Mouse (Mus musculus) left cerebral cortex, adult 11 months (tissue): ENCODE results near the gene Insl3.

Experiments
- DNase-seq: peaks from one replicate; pipeline ENCODE4 v3.0.0; 2022; ENCODE audit warnings: low spot score

The Insl3 gene

GRCm38 (mm10) chr8:71689028-71689427 is at the start of gene Insl3:
Insl3 (plus strand) TSS chr8:71689214.
- DNase-seq: no peak

GRCm38 (mm10) chr8:71639318-71639717 is 49.7 kb upstream of the Insl3 start:
- no peak for DNase-seq

GRCm38 (mm10) chr8:71645510-71645909 is 43.5 kb upstream of the Insl3 start:
- no peak for DNase-seq

GRCm38 (mm10) chr8:71654600-71654999 is 34.4 kb upstream of the Insl3 start:
- DNase-seq: no peak

- DNase-seq: no peak
These were observed 31.2 kb upstream of the Insl3 start for GRCm38 (mm10) chr8:71657816-71658215.

- DNase-seq: no peak
These were observed 30.4 kb upstream of the Insl3 start for GRCm38 (mm10) chr8:71658515-71659049.

- DNase-seq: no peak
These were observed 29.3 kb upstream of the Insl3 start for GRCm38 (mm10) chr8:71659751-71660150.

GRCm38 (mm10) chr8:71660325-71661120 is 28.5 kb upstream of the Insl3 start:
- peak; percentile 75 for DNase-seq

GRCm38 (mm10) chr8:71665331-71666130 is 23.5 kb upstream of the Insl3 start:
- DNase-seq: no peak

GRCm38 (mm10) chr8:71666855-71667254 is 22.2 kb upstream of the Insl3 start:
- no peak for DNase-seq

- DNase-seq: no peak
These were observed 21.8 kb upstream of the Insl3 start for GRCm38 (mm10) chr8:71667256-71667655.

GRCm38 (mm10) chr8:71668220-71668975 is 20.6 kb upstream of the Insl3 start:
- DNase-seq: no peak

- DNase-seq: no peak
These were observed 18.8 kb upstream of the Insl3 start for GRCm38 (mm10) chr8:71670198-71670597.

- DNase-seq: no peak
These were observed 18.1 kb upstream of the Insl3 start for GRCm38 (mm10) chr8:71670621-71671548.

- DNase-seq: peak; percentile 87
These were observed 17.5 kb upstream of the Insl3 start, which contains the start of gene Unc13a for GRCm38 (mm10) chr8:71671549-71671965. Unc13a (minus strand) TSS chr8:71671757.

- DNase-seq: no peak
These were observed 16.8 kb upstream of the Insl3 start for GRCm38 (mm10) chr8:71672168-71672735.

- DNase-seq: no peak
These were observed 14.9 kb upstream of the Insl3 start for GRCm38 (mm10) chr8:71674071-71674470.

GRCm38 (mm10) chr8:71675456-71676019 is 13.5 kb upstream of the Insl3 start:
- no peak for DNase-seq

- DNase-seq: no peak
These were observed 12.8 kb upstream of the Insl3 start, which contains the start of gene Jak3 for GRCm38 (mm10) chr8:71676020-71676741. Jak3 (plus strand) TSS chr8:71676296.
